Mouse (Mus musculus) limb, embryonic 13.5 days (tissue): ENCODE results near the gene Ywhag. TPM values are rescaled to one million over a fixed set of nuclear protein-coding genes. Genes with fewer than 3 reads are reported as not detected.

Experiments
- ATAC-seq: fragments of 200-750 bp; cut with Nextera tagmentation; 2 replicates; pipeline ENCODE4 v1.8.0; 2017; ENCODE audit warnings: low read depth, moderate number of reproducible peaks, moderate TSS enrichment; ENCODE audit not compliant: low FRiP score
- H3K27ac ChIP-seq: fragments of 300-500 bp; sonication (generic); 2 replicates; pipeline ENCODE4 v1.5.1; 2015; ENCODE audit warnings: inconsistent platforms, mild to moderate bottlenecking, moderate library complexity
- H3K27me3 ChIP-seq: fragments of 300-500 bp; sonication (generic); 2 replicates; pipeline ENCODE4 v1.6.1; 2015; ENCODE audit warnings: mild to moderate bottlenecking, inconsistent platforms
- H3K36me3 ChIP-seq: fragments of 300-500 bp; sonication (generic); 2 replicates; pipeline ENCODE4 v1.6.1; 2015; ENCODE audit warnings: inconsistent platforms, mild to moderate bottlenecking, moderate library complexity
- H3K4me1 ChIP-seq: fragments of 300-500 bp; sonication (generic); 2 replicates; pipeline ENCODE4 v1.6.1; 2015; ENCODE audit warnings: inconsistent platforms
- H3K4me2 ChIP-seq: fragments of 300-500 bp; sonication (generic); replicated peaks from 2 replicates; pipeline ENCODE4 v1.6.1; 2015; ENCODE audit warnings: inconsistent platforms, mild to moderate bottlenecking, moderate library complexity
- H3K4me3 ChIP-seq: fragments of 300-500 bp; sonication (generic); 2 replicates; pipeline ENCODE4 v1.5.1; 2015; ENCODE audit warnings: moderate library complexity, mild to moderate bottlenecking, inconsistent platforms
- H3K9ac ChIP-seq: fragments of 300-500 bp; sonication (generic); 2 replicates; pipeline ENCODE4 v1.6.1; 2015; ENCODE audit warnings: mild to moderate bottlenecking, inconsistent platforms
- H3K9me3 ChIP-seq: fragments of 300-500 bp; sonication (generic); 2 replicates; pipeline ENCODE4 v1.6.1; 2016; ENCODE audit warnings: inconsistent platforms
- WGBS: fragments of 180-500 bp; shearing (Covaris S2); methylation state at CpG from one replicate; pipeline ENCODE4 v1.1.7; 2015; 5-methylcytosine and 5-hydroxymethylcytosine counted together
- polyA plus RNA-seq: library from polyadenylated mRNA; unstranded; fragments of >200 nt; fragmentation: Nextera tagmentation; extraction: Ambion mirVana; gene quantifications from 2 replicates; pipeline ENCODE4 v1.2.1, GENCODE M21; 2015

Gene Ywhag
- polyA plus RNA-seq, 1 experiment from 2014 or later: 168 TPM

GRCm38 (mm10) chr5:135962492-135963279 lies 28.3 kb upstream of the Ywhag start:
- peak overlapping the region; percentile 97 for H3K27ac ChIP-seq
- H3K4me1 ChIP-seq: peaks cover 29% of the 10 kb centered on the region
- no peaks in the 10 kb centered on the region for H3K36me3 ChIP-seq
- no peaks in the 10 kb centered on the region for H3K27me3 ChIP-seq
- peak overlapping the region; percentile 93 for H3K9ac ChIP-seq
- no peaks in the 10 kb centered on the region for H3K9me3 ChIP-seq
- ATAC-seq: peak; percentile 96
- peak overlapping the region; percentile 92 for H3K4me2 ChIP-seq
- peak overlapping the region; percentile 67 for H3K4me3 ChIP-seq
- under 1% methylated on average over 64 of the region's 64 CpGs for WGBS

GRCm38 (mm10) chr5:135962125-135962491 lies 27.7 kb upstream of the Ywhag start:
- 0% methylated on average over 11 of the region's 11 CpGs for WGBS
- no peak for ATAC-seq

GRCm38 (mm10) chr5:135960909-135961635 lies 26.7 kb upstream of the Ywhag start:
- no peaks in the 10 kb centered on the region for H3K27me3 ChIP-seq
- H3K9me3 ChIP-seq: no peaks in the 10 kb centered on the region
- H3K4me3 ChIP-seq: peak overlapping the region; percentile 67; the same call in 1 of the 2 replicates
- peak overlapping the region; percentile 92 for H3K4me2 ChIP-seq
- H3K36me3 ChIP-seq: no peaks in the 10 kb centered on the region
- WGBS: 92% methylated on average over 15 of the region's 15 CpGs
- no peak overlapping the region for H3K9ac ChIP-seq
- no peak for ATAC-seq
- peak overlapping the region; percentile 85; the same call in 1 of the 2 replicates for H3K27ac ChIP-seq
- peaks cover 34% of the 10 kb centered on the region for H3K4me1 ChIP-seq

More at GRCm38 (mm10) chr5:135962125-135962491, 27.7 kb upstream of the Ywhag start:
- Histone ChIP-seq H3K27me3 (no peaks in the 10 kb centered on the region), H3K4me2 (peak overlapping the region; percentile 92), H3K4me1 (peaks cover 31% of the 10 kb centered on the region), H3K36me3 (no peaks in the 10 kb centered on the region), H3K9ac (0 out of 2 replicates have a peak overlapping the region, but pooled peaks have one; percentile 48), H3K4me3 (peak overlapping the region; percentile 67), H3K27ac (peak overlapping the region; percentile 85), H3K9me3 (no peaks in the 10 kb centered on the region)

- 99% methylated on average over 7 of the region's 7 CpGs for WGBS
- ATAC-seq: no peak
- Histone ChIP-seq H3K9me3 (no peaks in the 10 kb centered on the region), H3K27ac (no peak overlapping the region), H3K27me3 (no peaks in the 10 kb centered on the region), H3K36me3 (no peaks in the 10 kb centered on the region), H3K9ac (no peak overlapping the region), H3K4me1 (peaks cover 26% of the 10 kb centered on the region), H3K4me3 (no peak overlapping the region), H3K4me2 (no peak overlapping the region)
Measured at GRCm38 (mm10) chr5:135959911-135960310, 25.5 kb upstream of the Ywhag start.

GRCm38 (mm10) chr5:135958367-135958766 lies 24.0 kb upstream of the Ywhag start:
- Histone ChIP-seq H3K9me3 (no peaks in the 10 kb centered on the region), H3K27me3 (no peaks in the 10 kb centered on the region), H3K27ac (peak overlapping the region; percentile 78), H3K9ac (no peak overlapping the region), H3K4me2 (peak overlapping the region; percentile 61), H3K4me1 (peaks cover 24% of the 10 kb centered on the region), H3K36me3 (no peaks in the 10 kb centered on the region), H3K4me3 (peak overlapping the region; percentile 41; the same call in 1 of the 2 replicates)
- WGBS: 83% methylated on average over 4 of the region's 4 CpGs
- ATAC-seq: no peak

GRCm38 (mm10) chr5:135957207-135957974 lies 23.0 kb upstream of the Ywhag start:
- H3K36me3 ChIP-seq: no peaks in the 10 kb centered on the region
- peak; percentile 86 for ATAC-seq
- H3K9me3 ChIP-seq: no peaks in the 10 kb centered on the region
- 9% methylated on average over 28 of the region's 28 CpGs for WGBS
- peaks cover 19% of the 10 kb centered on the region for H3K4me1 ChIP-seq
- peak overlapping the region; percentile 61 for H3K4me2 ChIP-seq
- H3K4me3 ChIP-seq: peak overlapping the region; percentile 41
- no peaks in the 10 kb centered on the region for H3K27me3 ChIP-seq
- peak overlapping the region; percentile 82 for H3K27ac ChIP-seq
- H3K9ac ChIP-seq: peak overlapping the region; percentile 36

GRCm38 (mm10) chr5:135956300-135957206 lies 22.1 kb upstream of the Ywhag start:
- peak overlapping the region; percentile 61 for H3K4me2 ChIP-seq
- H3K27me3 ChIP-seq: no peaks in the 10 kb centered on the region
- H3K27ac ChIP-seq: peak overlapping the region; percentile 82
- no peak for ATAC-seq
- no peak overlapping the region for H3K9ac ChIP-seq
- H3K36me3 ChIP-seq: no peaks in the 10 kb centered on the region
- 80% methylated on average over 9 of the region's 9 CpGs for WGBS
- peaks cover 15% of the 10 kb centered on the region for H3K4me1 ChIP-seq
- H3K9me3 ChIP-seq: no peaks in the 10 kb centered on the region
- H3K4me3 ChIP-seq: no peak overlapping the region

- no peak overlapping the region for H3K27ac ChIP-seq
- 86% methylated on average over 2 of the region's 2 CpGs for WGBS
- H3K4me1 ChIP-seq: 0 out of 2 replicates have a peak, but pooled peaks cover 5% of the 10 kb centered on the region
- H3K4me2 ChIP-seq: no peak overlapping the region
- no peak overlapping the region for H3K4me3 ChIP-seq
- H3K9me3 ChIP-seq: no peaks in the 10 kb centered on the region
- H3K36me3 ChIP-seq: no peaks in the 10 kb centered on the region
- H3K9ac ChIP-seq: no peak overlapping the region
- no peaks in the 10 kb centered on the region for H3K27me3 ChIP-seq
- no peak for ATAC-seq
Measured at GRCm38 (mm10) chr5:135952830-135953229, 18.4 kb upstream of the Ywhag start.

- Histone ChIP-seq H3K4me3 (no peak overlapping the region), H3K9me3 (no peaks in the 10 kb centered on the region), H3K36me3 (no peaks in the 10 kb centered on the region), H3K27ac (no peak overlapping the region), H3K4me1 (peaks cover 2% of the 10 kb centered on the region; the same call in 1 of the 2 replicates), H3K9ac (no peak overlapping the region), H3K4me2 (no peak overlapping the region), H3K27me3 (no peaks in the 10 kb centered on the region)
- 93% methylated on average over 2 of the region's 2 CpGs for WGBS
- no peak for ATAC-seq
Measured at GRCm38 (mm10) chr5:135951660-135952059, 17.2 kb upstream of the Ywhag start.

- H3K36me3 ChIP-seq: no peaks in the 10 kb centered on the region
- H3K4me2 ChIP-seq: no peak overlapping the region
- no peaks in the 10 kb centered on the region for H3K27me3 ChIP-seq
- no peaks in the 10 kb centered on the region for H3K9me3 ChIP-seq
- H3K4me3 ChIP-seq: no peak overlapping the region
- ATAC-seq: no peak
- H3K27ac ChIP-seq: no peak overlapping the region
- no peak overlapping the region for H3K9ac ChIP-seq
- 76% methylated on average over 11 of the region's 11 CpGs for WGBS
- H3K4me1 ChIP-seq: peaks cover 10% of the 10 kb centered on the region; the same call in 1 of the 2 replicates
Measured at GRCm38 (mm10) chr5:135950710-135951412, 16.4 kb upstream of the Ywhag start.
